7 mouse cellular contexts compared by ENCODE assay signal in genomic region chr2:80128861-80129698, GRCm38 (mm10). TPM values are rescaled to one million over a fixed set of nuclear protein-coding genes. Genes with fewer than 3 reads are reported as not detected.
DNase-seq lines count a peak whose midpoint lies in the region; ATAC-seq and TF ChIP-seq lines count a peak whose summit lies in the region.

Gene Pde1a, minus strand, starts transcription at chr2:80129458.

- DNase-seq in Muller cell, postnatal 12 days (ENCODE audit: inconsistent ontology term), result peak; percentile 64
- DNase-seq in adrenal gland, adult 8-10 months, result no peak
- DNase-seq in right cerebral cortex, adult 18-20 months, result peak; percentile 48
- no peak for DNase-seq in urinary bladder, postnatal 36 days (ENCODE audit: low spot score in 2 of 2)

- no peak for TF ChIP-seq CTCF in intestine, postnatal 0 days (IDR thresholded peaks at IDR 0.05; ENCODE audit: low read depth)

- H3K4me3 ChIP-seq in forebrain, embryonic 15.5 days, result peak within 1 kb of the TSS; percentile 39
- peak within 1 kb of the TSS; percentile 21 for H3K4me3 ChIP-seq in intestine, postnatal 0 days (ENCODE audit: low read depth, low read length)
- peak within 1 kb of the TSS; percentile 33 for H3K4me3 ChIP-seq in limb, embryonic 12.5 days (replicated peaks)

- no peaks in the 10 kb centered on the region for H3K9me3 ChIP-seq in forebrain, embryonic 15.5 days
- no peaks in the 10 kb centered on the region for H3K9me3 ChIP-seq in intestine, postnatal 0 days (ENCODE audit: control insufficient read depth)
- no peaks in the 10 kb centered on the region for H3K9me3 ChIP-seq in limb, embryonic 12.5 days

- H3K4me2 ChIP-seq in forebrain, embryonic 15.5 days (replicated peaks), result peak within 1 kb of the TSS; percentile 55
- peak within 1 kb of the TSS; percentile 47 for H3K4me2 ChIP-seq in intestine, postnatal 0 days (replicated peaks; ENCODE audit: low read depth)
- peak within 1 kb of the TSS; percentile 63 for H3K4me2 ChIP-seq in limb, embryonic 12.5 days

- no peaks in the 10 kb centered on the region for H3K36me3 ChIP-seq in forebrain, embryonic 15.5 days
- no peaks in the 10 kb centered on the region for H3K36me3 ChIP-seq in intestine, postnatal 0 days (ENCODE audit: control insufficient read depth, insufficient read depth)
- H3K36me3 ChIP-seq in limb, embryonic 12.5 days, result no peaks in the 10 kb centered on the region

- peak within 1 kb of the TSS; percentile 23; the same call in 1 of the 2 replicates for H3K9ac ChIP-seq in forebrain, embryonic 15.5 days (replicated peaks)
- no peak within 1 kb of the TSS for H3K9ac ChIP-seq in intestine, postnatal 0 days (ENCODE audit: low read depth, low read length)
- H3K9ac ChIP-seq in limb, embryonic 12.5 days (replicated peaks), result 0 out of 2 replicates have a peak within 1 kb of the TSS, but pooled peaks have one; percentile 32

- H3K27ac ChIP-seq in forebrain, embryonic 15.5 days (replicated peaks), result peak within 1 kb of the TSS; percentile 69
- no peak within 1 kb of the TSS for H3K27ac ChIP-seq in intestine, postnatal 0 days (ENCODE audit: low read depth, low read length)
- 0 out of 2 replicates have a peak within 1 kb of the TSS, but pooled peaks have one; percentile 41 for H3K27ac ChIP-seq in limb, embryonic 12.5 days

- no peaks in the 10 kb centered on the region for H3K27me3 ChIP-seq in forebrain, embryonic 15.5 days
- H3K27me3 ChIP-seq in intestine, postnatal 0 days (replicated peaks; ENCODE audit: control insufficient read depth, insufficient read depth, low read length), result no peaks in the 10 kb centered on the region
- no peaks in the 10 kb centered on the region for H3K27me3 ChIP-seq in limb, embryonic 12.5 days

- peak; percentile 93 for ATAC-seq in forebrain, embryonic 15.5 days (replicated peaks)
- no peak for ATAC-seq in intestine, postnatal 0 days
- ATAC-seq in limb, embryonic 12.5 days (ENCODE audit: insufficient number of reproducible peaks, insufficient read depth, low FRiP score, low TSS enrichment, low read depth), result peak; percentile 92

- H3K4me1 ChIP-seq in forebrain, embryonic 15.5 days, result peaks cover 19% of the 10 kb centered on the region
- H3K4me1 ChIP-seq in intestine, postnatal 0 days (replicated peaks; ENCODE audit: control insufficient read depth, insufficient read depth, low read length), result no peaks in the 10 kb centered on the region
- H3K4me1 ChIP-seq in limb, embryonic 12.5 days (replicated peaks), result peaks cover 13% of the 10 kb centered on the region

- 5% methylated on average over 21 of the region's 21 CpGs for whole genome bisulfite sequencing in forebrain, embryonic 15.5 days
- 16% methylated on average over 21 of the region's 21 CpGs for WGBS in intestine, postnatal 0 days
- WGBS in limb, embryonic 12.5 days, result 11% methylated on average over 21 of the region's 21 CpGs

RNA-seq across cellular contexts. Expression of gene Pde1a, which starts in this region (rescaled TPM):
- 10 to 100 TPM in 3 of 4 experiments, 1 to 10 TPM in 1; 9.0 to 15.1 (median 12.7) TPM for total RNA-seq in adrenal gland, adult 8-10 months (2022)
- 14.6 and 15.3 TPM in 2 replicates for polyA plus RNA-seq in forebrain, embryonic 15.5 days (2015; fragmentation: Nextera tagmentation; extraction: Ambion mirVana)
- 14.5 and 15.6 TPM in 2 replicates for polyA plus RNA-seq in intestine, postnatal 0 days (2015; fragmentation: Nextera tagmentation; extraction: Ambion mirVana)
- 2.0 and 3.1 TPM in 2 replicates for polyA plus RNA-seq in limb, embryonic 12.5 days (2016; fragmentation: Nextera tagmentation; extraction: Ambion mirVana)

Comparison
In these comparisons a context has a peak if more than half of its experiments do, and no peak if none do; other contexts are left out.
1. DNase-seq: peak in Muller cell, postnatal 12 days (single experiment) and right cerebral cortex, adult 18-20 months (single experiment); none in adrenal gland, adult 8-10 months (single experiment) and urinary bladder, postnatal 36 days (0 of 2).
2. Peak in every context shown above with its lines, with median percentiles within 50 percentile points of each other: H3K4me2 ChIP-seq and H3K4me3 ChIP-seq.